Mouse (Mus musculus) bone marrow, adult 2 months (tissue): ENCODE data around the gene Gm11127.

ENCODE experiments used
- CTCF ChIP-seq: fragments of 200-500 bp; IDR thresholded peaks from 2 replicates; pipeline ENCODE4 v1.5.1; 2011; ENCODE audit warnings: low read length, control low read depth; ENCODE audit not compliant: control insufficient read depth, insufficient read depth
- POLR2A ChIP-seq: fragments of 200-500 bp; IDR thresholded peaks from 2 replicates; pipeline ENCODE4 v1.6.1; 2011; ENCODE audit warnings: low read depth, mild to moderate bottlenecking, control low read depth, low read length, borderline replicate concordance; ENCODE audit not compliant: control insufficient read depth

DNA sequence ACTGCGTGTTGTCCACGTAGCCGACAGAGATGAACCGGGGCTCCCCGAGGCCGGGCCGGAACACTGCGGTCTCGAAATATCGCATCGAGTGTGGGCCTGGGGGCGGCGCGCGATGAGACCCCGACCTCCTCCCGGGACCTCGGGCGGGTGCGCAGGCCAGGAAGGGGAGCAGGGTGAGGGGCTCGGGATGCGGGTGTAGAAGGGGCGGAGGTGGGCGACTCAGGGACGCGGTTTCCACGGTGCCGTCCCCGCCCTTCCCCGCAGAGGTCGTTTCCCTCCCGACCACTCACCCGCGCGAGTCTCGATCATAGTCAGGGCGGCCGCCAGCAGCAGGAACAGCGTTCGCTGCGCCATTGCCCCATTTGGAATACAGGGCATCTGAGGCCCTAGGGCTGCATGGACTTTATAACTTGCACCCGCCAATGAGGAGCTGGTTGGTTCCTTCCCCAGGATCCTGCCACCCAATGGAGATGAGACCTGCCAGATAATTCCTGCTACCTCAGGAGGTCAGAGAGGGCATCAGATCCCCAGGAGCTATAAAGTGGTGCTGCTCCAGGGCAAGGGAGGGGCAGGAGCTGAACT lies 25.8 kb upstream of the Gm11127 start:
- no peak for TF ChIP-seq CTCF
- no peak for TF ChIP-seq POLR2A
